Mouse (Mus musculus): ENCODE measurements around the gene Ccdc158. TPM values are rescaled to one million over a fixed set of nuclear protein-coding genes. Genes with fewer than 3 reads are reported as not detected.

Ccdc158 gene
- polyA plus RNA-seq, 1 experiment from 2014 or later: not detected

- H3K27ac ChIP-seq: no peak overlapping the region
- H3K36me3 ChIP-seq (ENCODE audit: inconsistent target): no peaks in the 10 kb centered on the region
- H3K4me3 ChIP-seq (ENCODE audit: inconsistent target): no peak overlapping the region; the same call in 1 of the 2 replicates
- no peaks in the 10 kb centered on the region for H3K79me2 ChIP-seq (ENCODE audit: inconsistent target)
- 2% methylated on average over 9 of the region's 9 CpGs for WGBS (ENCODE audit: missing documents)
Measured at GRCm38 (mm10) chr5:92675574-92675920, 476 bp upstream of the Ccdc158 start.

GRCm38 (mm10) chr5:92666860-92667259 lies 8.2 kb downstream of the Ccdc158 start:
- Histone ChIP-seq H3K27ac (no peak overlapping the region), H3K79me2 (ENCODE audit: inconsistent target) (no peaks in the 10 kb centered on the region), H3K4me3 (ENCODE audit: inconsistent target) (no peak overlapping the region), H3K36me3 (ENCODE audit: inconsistent target) (no peaks in the 10 kb centered on the region)
- WGBS (ENCODE audit: missing documents): 67% methylated on average over 4 of the region's 5 CpGs

DNA sequence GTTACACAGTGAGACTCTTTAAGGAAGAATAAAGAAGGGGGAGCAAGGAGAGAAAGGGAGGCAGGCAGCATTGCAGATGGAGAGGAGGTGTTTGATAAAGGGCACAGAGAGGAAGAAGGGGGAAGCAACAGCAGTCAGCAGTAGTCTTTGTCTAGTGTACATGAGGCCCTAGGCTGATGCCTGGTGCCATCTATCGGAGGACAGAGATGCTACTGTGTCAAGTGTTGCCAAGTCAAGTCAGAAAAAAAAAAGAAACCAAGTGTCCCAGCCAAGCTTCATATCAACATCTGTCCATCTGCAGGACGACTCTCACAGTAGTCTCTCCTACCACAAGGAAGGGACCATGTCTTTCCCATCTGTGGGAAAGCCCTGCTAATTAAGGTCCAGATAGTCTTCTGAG lies 10.8 kb downstream of the Ccdc158 start:
- Histone ChIP-seq H3K4me3 (ENCODE audit: inconsistent target) (no peak overlapping the region), H3K79me2 (ENCODE audit: inconsistent target) (no peaks in the 10 kb centered on the region), H3K36me3 (ENCODE audit: inconsistent target) (no peaks in the 10 kb centered on the region), H3K27ac (no peak overlapping the region)
- WGBS (ENCODE audit: missing documents): 90% methylated on average over 2 of the region's 2 CpGs

- Histone ChIP-seq H3K79me2 (ENCODE audit: inconsistent target) (no peaks in the 10 kb centered on the region), H3K4me3 (ENCODE audit: inconsistent target) (no peak overlapping the region), H3K36me3 (ENCODE audit: inconsistent target) (no peaks in the 10 kb centered on the region), H3K27ac (no peak overlapping the region)
- 0% methylated on average over 1 of the region's 1 CpGs for WGBS (ENCODE audit: missing documents)
Measured at GRCm38 (mm10) chr5:92656256-92656655, 18.8 kb downstream of the Ccdc158 start.

- H3K79me2 ChIP-seq (ENCODE audit: inconsistent target): no peaks in the 10 kb centered on the region
- WGBS (ENCODE audit: missing documents): 96% methylated on average over 3 of the region's 3 CpGs
Measured at GRCm38 (mm10) chr5:92640861-92641260, 34.2 kb downstream of the Ccdc158 start.

GRCm38 (mm10) chr5:92635891-92636290 lies 39.2 kb downstream of the Ccdc158 start:
- 98% methylated on average over 5 of the region's 5 CpGs for WGBS (ENCODE audit: missing documents)
- Histone ChIP-seq H3K79me2 (ENCODE audit: inconsistent target) (no peaks in the 10 kb centered on the region), H3K36me3 (ENCODE audit: inconsistent target) (no peaks in the 10 kb centered on the region), H3K4me3 (ENCODE audit: inconsistent target) (no peak overlapping the region), H3K27ac (no peak overlapping the region)

More at GRCm38 (mm10) chr5:92640861-92641260, 34.2 kb downstream of the Ccdc158 start:
- Histone ChIP-seq H3K27ac (no peak overlapping the region), H3K36me3 (ENCODE audit: inconsistent target) (no peaks in the 10 kb centered on the region), H3K4me3 (ENCODE audit: inconsistent target) (no peak overlapping the region)

- no peak overlapping the region for H3K4me3 ChIP-seq (ENCODE audit: inconsistent target)
Measured at GRCm38 (mm10) chr5:92634916-92635315, 40.2 kb downstream of the Ccdc158 start.

GRCm38 (mm10) chr5:92633526-92633925 lies 41.5 kb downstream of the Ccdc158 start:
- WGBS (ENCODE audit: missing documents): 87% methylated on average over 4 of the region's 4 CpGs
- H3K36me3 ChIP-seq (ENCODE audit: inconsistent target): no peaks in the 10 kb centered on the region
- no peak overlapping the region for H3K27ac ChIP-seq
- no peak overlapping the region for H3K4me3 ChIP-seq (ENCODE audit: inconsistent target)
- H3K79me2 ChIP-seq (ENCODE audit: inconsistent target): no peaks in the 10 kb centered on the region

More at GRCm38 (mm10) chr5:92634916-92635315, 40.2 kb downstream of the Ccdc158 start:
- Histone ChIP-seq H3K36me3 (ENCODE audit: inconsistent target) (no peaks in the 10 kb centered on the region), H3K27ac (no peak overlapping the region), H3K79me2 (ENCODE audit: inconsistent target) (no peaks in the 10 kb centered on the region)
- WGBS (ENCODE audit: missing documents): 88% methylated on average over 3 of the region's 3 CpGs

- WGBS (ENCODE audit: missing documents): 61% methylated on average over 5 of the region's 7 CpGs
- no peak overlapping the region for H3K4me3 ChIP-seq (ENCODE audit: inconsistent target)
- H3K36me3 ChIP-seq (ENCODE audit: inconsistent target): no peaks in the 10 kb centered on the region
- no peaks in the 10 kb centered on the region for H3K79me2 ChIP-seq (ENCODE audit: inconsistent target)
- H3K27ac ChIP-seq: no peak overlapping the region
Measured at GRCm38 (mm10) chr5:92627896-92628295, 47.2 kb downstream of the Ccdc158 start.

DNA sequence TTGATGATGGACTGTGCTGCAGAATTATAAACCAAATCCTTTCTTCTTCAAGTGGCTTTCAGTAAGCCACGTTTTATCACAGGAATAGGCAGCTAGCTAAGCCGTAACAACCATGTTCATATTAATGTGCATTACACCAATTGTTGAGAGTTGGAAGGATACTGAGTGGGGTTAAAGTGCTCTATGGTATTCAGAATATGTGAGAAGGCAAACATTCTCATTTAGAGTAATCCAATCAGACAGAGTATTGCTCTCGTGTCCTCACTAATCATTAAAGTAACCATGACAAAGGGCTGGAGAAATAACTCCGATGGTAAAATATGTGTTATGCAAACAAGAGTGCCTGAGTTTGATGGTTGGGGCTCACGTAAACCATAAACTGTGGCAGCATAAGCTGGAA lies 53.2 kb downstream of the Ccdc158 start:
- no peak overlapping the region for H3K27ac ChIP-seq
- H3K4me3 ChIP-seq (ENCODE audit: inconsistent target): no peak overlapping the region
- no peaks in the 10 kb centered on the region for H3K79me2 ChIP-seq (ENCODE audit: inconsistent target)
- 97% methylated on average over 5 of the region's 5 CpGs for WGBS (ENCODE audit: missing documents)
- H3K36me3 ChIP-seq (ENCODE audit: inconsistent target): no peaks in the 10 kb centered on the region

DNA sequence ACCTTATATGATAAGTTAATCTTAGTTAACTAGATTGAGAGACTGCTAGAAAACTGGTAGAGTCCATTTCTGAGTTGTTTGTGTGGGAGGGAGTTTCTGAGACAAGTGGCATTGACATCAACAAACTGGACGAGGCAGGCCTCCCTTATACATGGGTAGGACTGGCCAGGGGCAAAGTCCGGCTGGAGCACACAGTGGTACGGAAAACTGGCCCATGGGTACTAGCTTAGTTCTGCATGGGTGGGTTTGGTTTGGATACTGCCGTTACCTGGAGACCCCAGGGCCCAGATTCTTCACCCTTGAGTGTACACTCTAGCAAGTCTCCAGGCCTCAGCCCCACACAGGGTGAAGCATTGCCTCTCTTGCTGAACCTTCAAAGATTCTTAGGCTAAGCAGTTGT lies 62.3 kb downstream of the Ccdc158 start:
- H3K27ac ChIP-seq: no peak overlapping the region
- no peak overlapping the region for H3K4me3 ChIP-seq (ENCODE audit: inconsistent target)
- WGBS (ENCODE audit: missing documents): 93% methylated on average over 4 of the region's 4 CpGs
- H3K79me2 ChIP-seq (ENCODE audit: inconsistent target): no peaks in the 10 kb centered on the region
- H3K36me3 ChIP-seq (ENCODE audit: inconsistent target): no peaks in the 10 kb centered on the region

- Histone ChIP-seq H3K79me2 (ENCODE audit: inconsistent target) (no peaks in the 10 kb centered on the region), H3K36me3 (ENCODE audit: inconsistent target) (no peaks in the 10 kb centered on the region), H3K4me3 (ENCODE audit: inconsistent target) (no peak overlapping the region), H3K27ac (no peak overlapping the region)
- WGBS (ENCODE audit: missing documents): 95% methylated on average over 5 of the region's 5 CpGs
Measured at GRCm38 (mm10) chr5:92607492-92608229, 67.4 kb downstream of the Ccdc158 start.

GRCm38 (mm10) chr5:92604452-92605247 lies 70.4 kb downstream of the Ccdc158 start:
- 87% methylated on average over 10 of the region's 10 CpGs for WGBS (ENCODE audit: missing documents)
- no peak overlapping the region for H3K4me3 ChIP-seq (ENCODE audit: inconsistent target)
- H3K27ac ChIP-seq: no peak overlapping the region
- H3K36me3 ChIP-seq (ENCODE audit: inconsistent target): no peaks in the 10 kb centered on the region
- H3K79me2 ChIP-seq (ENCODE audit: inconsistent target): no peaks in the 10 kb centered on the region

DNA sequence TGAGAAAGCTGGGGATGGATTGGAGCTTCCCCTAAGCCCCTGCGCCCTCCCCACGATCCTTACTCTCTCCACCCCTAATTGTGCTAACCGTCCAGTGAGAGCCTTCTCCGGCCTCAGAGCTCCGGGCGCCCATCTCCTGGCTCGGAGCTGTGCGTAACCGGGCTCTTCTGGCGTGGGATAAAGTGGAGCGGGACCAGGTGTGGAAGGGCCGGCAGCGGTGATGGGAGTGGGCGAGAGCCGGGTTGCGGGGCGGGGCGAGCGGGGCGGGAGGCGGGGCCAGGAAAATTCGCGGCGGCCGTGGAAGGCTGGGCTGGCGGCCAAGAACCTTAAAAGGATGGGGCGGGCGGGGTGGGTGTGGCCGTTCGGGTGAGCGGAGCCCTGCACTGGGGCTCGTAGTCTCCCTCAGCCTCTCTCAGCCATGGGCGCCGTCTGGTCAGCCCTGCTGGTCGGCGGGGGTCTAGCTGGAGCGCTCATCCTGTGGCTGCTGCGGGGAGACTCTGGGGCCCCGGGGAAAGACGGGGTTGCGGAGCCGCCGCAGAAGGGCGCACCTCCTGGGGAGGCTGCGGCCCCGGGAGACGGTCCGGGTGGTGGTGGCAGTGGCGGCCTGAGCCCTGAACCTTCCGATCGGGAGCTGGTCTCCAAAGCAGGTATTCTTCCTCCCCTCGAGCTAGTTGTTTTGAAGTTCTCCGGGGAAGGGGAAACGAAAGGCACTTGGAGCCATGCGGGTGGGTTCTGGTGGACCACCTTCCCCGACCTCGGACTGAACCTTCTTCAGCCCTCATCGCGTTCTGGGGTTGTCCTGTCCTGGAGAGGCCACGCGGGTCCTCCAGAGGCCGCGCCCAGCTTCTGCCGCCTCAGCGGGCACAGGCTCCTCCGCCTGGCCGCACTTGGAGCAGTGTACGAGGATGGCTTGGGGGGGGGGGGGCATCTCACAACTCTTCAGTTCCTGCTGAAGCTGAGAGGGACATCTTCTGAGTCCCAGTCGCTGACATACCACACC lies 72.1 kb downstream of the Ccdc158 start, which contains the start of gene Stbd1:
Gene Stbd1 (plus strand): TSS at position 351 of the 1,000 bp plus-strand sequence.
- no peak within 1 kb of the TSS for H3K27ac ChIP-seq
- WGBS (ENCODE audit: missing documents): 1% methylated on average over 69 of the region's 69 CpGs
- H3K36me3 ChIP-seq (ENCODE audit: inconsistent target): no peaks in the 10 kb centered on the region

More for the DNA sequence above, 72.1 kb downstream of the Ccdc158 start, which contains the start of gene Stbd1:
- Histone ChIP-seq H3K79me2 (ENCODE audit: inconsistent target) (no peaks in the 10 kb centered on the region), H3K4me3 (ENCODE audit: inconsistent target) (peak within 1 kb of the TSS; percentile 18; the same call in 1 of the 2 replicates)
